Mouse (Mus musculus): Measurements from ENCODE around the gene Hpca.

The Hpca gene

GRCm38 (mm10) chr4:129136189-129136578 is 14.3 kb upstream of the Hpca start:
- peak; percentile 45 for DNase-seq (ENCODE audit: low spot score)

GRCm38 (mm10) chr4:129135637-129136036 is 13.8 kb upstream of the Hpca start:
- no peak for DNase-seq (ENCODE audit: low spot score)

GRCm38 (mm10) chr4:129134799-129135585 is 13.2 kb upstream of the Hpca start:
- peak; percentile 88 for DNase-seq (ENCODE audit: low spot score)

GRCm38 (mm10) chr4:129130755-129131303 is 9.0 kb upstream of the Hpca start:
- DNase-seq (ENCODE audit: low spot score), result peak; percentile 25

GRCm38 (mm10) chr4:129130149-129130548 is 8.3 kb upstream of the Hpca start:
- DNase-seq (ENCODE audit: low spot score), result peak; percentile 79

- peak; percentile 57 for DNase-seq (ENCODE audit: low spot score)
These were observed 7.6 kb upstream of the Hpca start for GRCm38 (mm10) chr4:129129387-129129786.

- peak; percentile 64 for DNase-seq (ENCODE audit: low spot score)
These were observed 6.9 kb upstream of the Hpca start for GRCm38 (mm10) chr4:129128582-129129338.

- DNase-seq (ENCODE audit: low spot score), result peak; percentile 73
These were observed 4.1 kb upstream of the Hpca start for GRCm38 (mm10) chr4:129125736-129126451.

GRCm38 (mm10) chr4:129124652-129125146 is 2.9 kb upstream of the Hpca start:
- DNase-seq (ENCODE audit: low spot score), result peak; percentile 78

GRCm38 (mm10) chr4:129122719-129123118 is 883 bp upstream of the Hpca start:
- no peak for DNase-seq (ENCODE audit: low spot score)

GRCm38 (mm10) chr4:129122107-129122506 is 271 bp upstream of the Hpca start:
- DNase-seq (ENCODE audit: low spot score), result no peak

- peak; percentile 63 for DNase-seq (ENCODE audit: low spot score)
These were observed 1.1 kb downstream of the Hpca start for GRCm38 (mm10) chr4:129120520-129121445.

GRCm38 (mm10) chr4:129119708-129120107 is 2.1 kb downstream of the Hpca start:
- DNase-seq (ENCODE audit: low spot score), result no peak

- no peak for DNase-seq (ENCODE audit: low spot score)
These were observed 3.9 kb downstream of the Hpca start for GRCm38 (mm10) chr4:129117720-129118510.

- DNase-seq (ENCODE audit: low spot score), result no peak
These were observed 5.1 kb downstream of the Hpca start for GRCm38 (mm10) chr4:129116703-129117102.

- peak; percentile 76 for DNase-seq (ENCODE audit: low spot score)
These were observed 8.5 kb downstream of the Hpca start for GRCm38 (mm10) chr4:129113083-129113988.

GRCm38 (mm10) chr4:129112231-129112630 is 9.6 kb downstream of the Hpca start:
- no peak for DNase-seq (ENCODE audit: low spot score)

- peak; percentile 31 for DNase-seq (ENCODE audit: low spot score)
These were observed 10.5 kb downstream of the Hpca start for GRCm38 (mm10) chr4:129111350-129111749.

- no peak for DNase-seq (ENCODE audit: low spot score)
These were observed 11.0 kb downstream of the Hpca start for GRCm38 (mm10) chr4:129110804-129111203.
